Mouse (Mus musculus) kidney, postnatal 36 days (tissue): ENCODE results near the gene Rhag.
A peak's percentile ranks its signal among the peaks of the same experiment; 100 is the strongest.

ENCODE experiments used
- DNase-seq, 2 experiments: peaks; one replicate each; pipeline ENCODE4 v3.0.0; 2021 to 2022; ENCODE audit warnings: mixed read lengths in 2 of 2

Rhag gene

GRCm38 (mm10) chr17:40810934-40811333 is at the start of gene Rhag:
Gene Rhag, plus strand, starts transcription at chr17:40811126.
- DNase-seq: no peak

- no peak for DNase-seq
These were observed 47.3 kb upstream of the Rhag start for GRCm38 (mm10) chr17:40763662-40764061.

GRCm38 (mm10) chr17:40767120-40767519 is 43.8 kb upstream of the Rhag start:
- DNase-seq: no peak

GRCm38 (mm10) chr17:40789877-40790276 is 21.0 kb upstream of the Rhag start:
- no peak for DNase-seq

GRCm38 (mm10) chr17:40793921-40794854 is 16.7 kb upstream of the Rhag start:
- peak in 1 of 2 experiments; percentile 2 for DNase-seq

GRCm38 (mm10) chr17:40802707-40803340 is 8.1 kb upstream of the Rhag start:
- DNase-seq: no peak

GRCm38 (mm10) chr17:40806550-40806949 is 4.4 kb upstream of the Rhag start:
- DNase-seq: no peak

GRCm38 (mm10) chr17:40806953-40807572 is 3.9 kb upstream of the Rhag start, which contains the start of gene Crisp2:
Gene Crisp2, minus strand, starts transcription at chr17:40807003.
- DNase-seq: no peak

GRCm38 (mm10) chr17:40808071-40808470 is 2.9 kb upstream of the Rhag start:
- no peak for DNase-seq

- no peak for DNase-seq
These were observed 634 bp downstream of the Rhag start for GRCm38 (mm10) chr17:40811560-40811959.

GRCm38 (mm10) chr17:40812259-40812658 is 1.3 kb downstream of the Rhag start:
- DNase-seq: no peak

GRCm38 (mm10) chr17:40817340-40817943 is 6.5 kb downstream of the Rhag start:
- no peak for DNase-seq

GRCm38 (mm10) chr17:40821477-40821876 is 10.6 kb downstream of the Rhag start:
- DNase-seq: no peak

- peak in 1 of 2 experiments; percentile 21 for DNase-seq
These were observed 12.9 kb downstream of the Rhag start for GRCm38 (mm10) chr17:40823817-40824216.

GRCm38 (mm10) chr17:40824549-40824948 is 13.6 kb downstream of the Rhag start:
- peak; percentile 29 to 71 for DNase-seq

GRCm38 (mm10) chr17:40831870-40832269 is 20.9 kb downstream of the Rhag start:
- DNase-seq: peak in 1 of 2 experiments; percentile 7

GRCm38 (mm10) chr17:40837308-40837707 is 26.4 kb downstream of the Rhag start:
- peak; percentile 13 to 14 for DNase-seq

- peak in 1 of 2 experiments; percentile 3 for DNase-seq
These were observed 44.1 kb downstream of the Rhag start for GRCm38 (mm10) chr17:40855065-40855464.

- no peak for DNase-seq
These were observed 58.2 kb downstream of the Rhag start for GRCm38 (mm10) chr17:40868952-40869747.

- DNase-seq: no peak
These were observed 61.7 kb downstream of the Rhag start for GRCm38 (mm10) chr17:40872626-40873025.

GRCm38 (mm10) chr17:40873582-40874011 is 62.7 kb downstream of the Rhag start:
- DNase-seq: peak; percentile 38 to 49

GRCm38 (mm10) chr17:40874701-40875100 is 63.8 kb downstream of the Rhag start:
- no peak for DNase-seq
